Mouse (Mus musculus) embryonic facial prominence, embryonic 12.5 days (tissue): ENCODE measurements around the gene Tdrd3. TPM values are rescaled to one million over a fixed set of nuclear protein-coding genes. Genes with fewer than 3 reads are reported as not detected.
A peak's percentile ranks its signal among the peaks of the same experiment; 100 is the strongest.

Experiments
- ATAC-seq: fragments of 200-750 bp; cut with Nextera tagmentation; 2 replicates; pipeline ENCODE4 v1.8.0; 2017; ENCODE audit not compliant: insufficient number of reproducible peaks, insufficient read depth, low FRiP score, low TSS enrichment
- H3K27ac ChIP-seq: fragments of 300-500 bp; sonication (generic); 2 replicates; pipeline ENCODE4 v1.5.1; 2016; ENCODE audit warnings: mild to moderate bottlenecking
- H3K27me3 ChIP-seq: fragments of 300-500 bp; sonication (generic); 2 replicates; pipeline ENCODE4 v1.6.1; 2016; ENCODE audit warnings: mild to moderate bottlenecking, moderate library complexity
- H3K36me3 ChIP-seq: fragments of 300-500 bp; sonication (generic); 2 replicates; pipeline ENCODE4 v1.6.1; 2016; ENCODE audit warnings: mild to moderate bottlenecking
- H3K4me1 ChIP-seq: fragments of 300-500 bp; sonication (generic); 2 replicates; pipeline ENCODE4 v1.6.1; 2016
- H3K4me2 ChIP-seq: fragments of 300-500 bp; sonication (generic); replicated peaks from 2 replicates; pipeline ENCODE4 v1.6.1; 2016; ENCODE audit warnings: mild to moderate bottlenecking, moderate library complexity
- H3K4me3 ChIP-seq: fragments of 300-500 bp; sonication (generic); 2 replicates; pipeline ENCODE4 v1.5.1; 2016; ENCODE audit warnings: mild to moderate bottlenecking
- H3K9ac ChIP-seq: fragments of 300-500 bp; sonication (generic); 2 replicates; pipeline ENCODE4 v1.6.1; 2016; ENCODE audit warnings: mild to moderate bottlenecking, moderate library complexity
- H3K9me3 ChIP-seq: fragments of 300-500 bp; sonication (generic); 2 replicates; pipeline ENCODE4 v1.6.1; 2016; ENCODE audit warnings: mild to moderate bottlenecking, moderate library complexity
- WGBS: fragments of 180-500 bp; shearing (Covaris S2); methylation state at CpG from one replicate; pipeline ENCODE4 v1.1.7; 2016; 5-methylcytosine and 5-hydroxymethylcytosine counted together
- polyA plus RNA-seq: library from polyadenylated mRNA; unstranded; fragments of >200 nt; fragmentation: Nextera tagmentation; extraction: Ambion mirVana; gene quantifications from 2 replicates; pipeline ENCODE4 v1.2.1, GENCODE M21; 2016

The Tdrd3 gene
- polyA plus RNA-seq, 1 experiment from 2014 or later = 46.1 TPM

DNA sequence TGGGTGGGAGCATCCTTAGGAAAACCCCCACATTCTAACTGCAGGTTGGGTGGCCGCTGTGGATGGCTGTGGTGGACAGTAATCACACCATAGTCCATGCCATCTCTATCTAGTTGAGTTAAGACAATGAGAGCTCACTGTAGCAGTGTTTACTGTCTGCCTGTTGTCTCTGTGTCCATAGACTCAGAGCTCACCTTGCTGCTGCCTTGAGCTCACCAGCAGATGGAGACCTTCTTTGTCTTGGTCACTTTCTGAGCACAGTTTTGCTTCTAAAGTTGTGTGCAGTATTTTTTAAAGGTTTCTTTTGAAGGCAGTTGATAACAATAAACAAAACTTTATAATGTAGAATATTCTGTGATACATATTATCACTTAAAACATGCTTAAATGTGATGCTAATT, 43.3 kb downstream of the Tdrd3 start:
- H3K9me3 ChIP-seq = no peaks in the 10 kb centered on the region
- no peak overlapping the region for H3K4me2 ChIP-seq
- no peak for ATAC-seq
- no peak overlapping the region for H3K9ac ChIP-seq
- H3K27ac ChIP-seq = no peak overlapping the region
- 91% methylated on average over 1 of the region's 1 CpGs for WGBS
- H3K4me1 ChIP-seq = peaks cover 5% of the 10 kb centered on the region; the same call in 1 of the 2 replicates
- H3K27me3 ChIP-seq = no peaks in the 10 kb centered on the region
- peaks cover 5% of the 10 kb centered on the region; the same call in 1 of the 2 replicates for H3K36me3 ChIP-seq
- H3K4me3 ChIP-seq = no peak overlapping the region

GRCm38 (mm10) chr14:87461543-87461942, 45.1 kb downstream of the Tdrd3 start:
- 84% methylated on average over 12 of the region's 12 CpGs for WGBS
- ATAC-seq = no peak
- Histone ChIP-seq H3K36me3 (peaks cover 8% of the 10 kb centered on the region; the same call in 1 of the 2 replicates), H3K27ac (no peak overlapping the region), H3K27me3 (no peaks in the 10 kb centered on the region), H3K4me1 (no peaks in the 10 kb centered on the region), H3K9me3 (no peaks in the 10 kb centered on the region), H3K9ac (no peak overlapping the region), H3K4me3 (no peak overlapping the region), H3K4me2 (no peak overlapping the region)

GRCm38 (mm10) chr14:87463963-87464654, 47.7 kb downstream of the Tdrd3 start:
- H3K27ac ChIP-seq = no peak overlapping the region
- H3K4me3 ChIP-seq = no peak overlapping the region
- ATAC-seq = peak; percentile 57; the same call in 1 of the 2 replicates
- no peak overlapping the region for H3K9ac ChIP-seq
- 0 out of 2 replicates have a peak, but pooled peaks cover 3% of the 10 kb centered on the region for H3K36me3 ChIP-seq
- H3K27me3 ChIP-seq = no peaks in the 10 kb centered on the region
- no peak overlapping the region for H3K4me2 ChIP-seq
- H3K4me1 ChIP-seq = no peaks in the 10 kb centered on the region
- 18% methylated on average over 11 of the region's 11 CpGs for WGBS
- no peaks in the 10 kb centered on the region for H3K9me3 ChIP-seq

GRCm38 (mm10) chr14:87464655-87465054, 48.2 kb downstream of the Tdrd3 start:
- no peaks in the 10 kb centered on the region for H3K4me1 ChIP-seq
- no peak overlapping the region for H3K4me2 ChIP-seq
- H3K27ac ChIP-seq = no peak overlapping the region
- H3K9me3 ChIP-seq = no peaks in the 10 kb centered on the region
- no peak overlapping the region for H3K4me3 ChIP-seq
- no peak overlapping the region for H3K9ac ChIP-seq
- 0 out of 2 replicates have a peak, but pooled peaks cover 3% of the 10 kb centered on the region for H3K36me3 ChIP-seq
- ATAC-seq = no peak
- H3K27me3 ChIP-seq = no peaks in the 10 kb centered on the region

DNA sequence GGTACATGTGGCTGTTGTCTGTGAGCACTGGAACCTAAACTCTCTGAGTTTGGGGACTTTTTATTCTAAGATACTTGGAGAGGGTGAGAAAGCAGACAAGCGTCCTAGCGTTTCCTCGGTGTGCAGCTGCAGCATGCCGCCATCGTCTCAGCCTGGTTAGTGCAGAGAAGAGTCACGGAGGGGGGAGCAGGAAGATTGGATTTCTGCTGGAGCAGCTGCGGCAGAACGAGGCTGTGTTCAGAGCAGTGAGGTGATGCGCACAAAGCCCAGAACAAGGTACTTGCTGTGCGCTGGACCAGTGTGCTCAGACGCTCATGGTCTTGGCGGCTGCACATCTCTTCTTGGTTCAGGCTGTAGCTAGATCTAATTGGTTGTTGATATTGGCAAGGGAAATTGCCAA, 51.1 kb downstream of the Tdrd3 start:
- Histone ChIP-seq H3K4me3 (no peak overlapping the region), H3K9ac (no peak overlapping the region), H3K36me3 (0 out of 2 replicates have a peak, but pooled peaks cover 3% of the 10 kb centered on the region), H3K9me3 (no peaks in the 10 kb centered on the region), H3K4me2 (no peak overlapping the region), H3K27ac (no peak overlapping the region), H3K4me1 (no peaks in the 10 kb centered on the region), H3K27me3 (no peaks in the 10 kb centered on the region)
- 84% methylated on average over 12 of the region's 12 CpGs for WGBS
- ATAC-seq = no peak

- no peak for ATAC-seq
- H3K4me1 ChIP-seq = no peaks in the 10 kb centered on the region
- H3K9me3 ChIP-seq = no peaks in the 10 kb centered on the region
- no peak overlapping the region for H3K27ac ChIP-seq
- 0 out of 2 replicates have a peak, but pooled peaks cover 9% of the 10 kb centered on the region for H3K36me3 ChIP-seq
- H3K4me2 ChIP-seq = no peak overlapping the region
- no peaks in the 10 kb centered on the region for H3K27me3 ChIP-seq
- no peak overlapping the region for H3K9ac ChIP-seq
- 64% methylated on average over 1 of the region's 1 CpGs for WGBS
- H3K4me3 ChIP-seq = no peak overlapping the region
Observed at GRCm38 (mm10) chr14:87471521-87471920, 55.1 kb downstream of the Tdrd3 start.

- Histone ChIP-seq H3K9me3 (no peaks in the 10 kb centered on the region), H3K36me3 (0 out of 2 replicates have a peak, but pooled peaks cover 9% of the 10 kb centered on the region), H3K27ac (no peak overlapping the region), H3K4me2 (no peak overlapping the region), H3K9ac (no peak overlapping the region), H3K4me1 (no peaks in the 10 kb centered on the region), H3K27me3 (no peaks in the 10 kb centered on the region), H3K4me3 (no peak overlapping the region)
- 70% methylated on average over 2 of the region's 2 CpGs for WGBS
- ATAC-seq = no peak
Observed at GRCm38 (mm10) chr14:87472782-87473181, 56.3 kb downstream of the Tdrd3 start.

DNA sequence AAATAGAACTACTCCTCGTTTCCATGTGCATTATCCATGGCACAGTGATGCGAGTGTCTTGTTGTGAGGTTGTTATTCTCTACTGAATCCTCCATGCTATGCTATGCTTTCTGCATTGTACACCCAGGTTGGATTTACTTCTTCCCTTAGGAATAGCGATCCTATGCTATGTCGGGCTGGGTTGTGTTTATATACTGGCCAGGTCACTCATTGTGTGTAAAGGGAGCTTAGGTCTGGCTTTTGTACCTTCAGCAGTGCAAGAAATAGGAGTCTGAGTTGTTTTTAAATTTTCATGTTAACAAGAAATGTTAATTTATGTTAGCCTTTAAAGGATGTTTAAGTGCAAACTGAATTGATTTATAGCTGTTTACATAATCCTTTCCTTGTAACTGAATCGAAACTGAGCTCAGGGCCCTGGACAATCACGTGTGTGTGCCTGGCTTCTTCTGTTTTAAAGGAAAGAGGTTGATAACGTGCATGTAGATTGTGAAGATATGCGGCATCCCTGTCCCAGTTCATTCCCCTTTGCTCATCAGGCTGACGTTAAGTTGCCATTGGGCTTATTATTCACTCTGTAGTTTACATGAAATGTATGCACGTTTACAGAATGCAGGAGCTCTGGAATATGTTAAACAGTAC, 59.4 kb downstream of the Tdrd3 start:
- Histone ChIP-seq H3K27me3 (no peaks in the 10 kb centered on the region), H3K4me1 (no peaks in the 10 kb centered on the region), H3K36me3 (peaks cover 16% of the 10 kb centered on the region; the same call in 1 of the 2 replicates), H3K27ac (no peak overlapping the region), H3K9me3 (no peaks in the 10 kb centered on the region), H3K4me2 (no peak overlapping the region), H3K4me3 (no peak overlapping the region), H3K9ac (no peak overlapping the region)
- 79% methylated on average over 10 of the region's 10 CpGs for WGBS
- no peak for ATAC-seq

DNA sequence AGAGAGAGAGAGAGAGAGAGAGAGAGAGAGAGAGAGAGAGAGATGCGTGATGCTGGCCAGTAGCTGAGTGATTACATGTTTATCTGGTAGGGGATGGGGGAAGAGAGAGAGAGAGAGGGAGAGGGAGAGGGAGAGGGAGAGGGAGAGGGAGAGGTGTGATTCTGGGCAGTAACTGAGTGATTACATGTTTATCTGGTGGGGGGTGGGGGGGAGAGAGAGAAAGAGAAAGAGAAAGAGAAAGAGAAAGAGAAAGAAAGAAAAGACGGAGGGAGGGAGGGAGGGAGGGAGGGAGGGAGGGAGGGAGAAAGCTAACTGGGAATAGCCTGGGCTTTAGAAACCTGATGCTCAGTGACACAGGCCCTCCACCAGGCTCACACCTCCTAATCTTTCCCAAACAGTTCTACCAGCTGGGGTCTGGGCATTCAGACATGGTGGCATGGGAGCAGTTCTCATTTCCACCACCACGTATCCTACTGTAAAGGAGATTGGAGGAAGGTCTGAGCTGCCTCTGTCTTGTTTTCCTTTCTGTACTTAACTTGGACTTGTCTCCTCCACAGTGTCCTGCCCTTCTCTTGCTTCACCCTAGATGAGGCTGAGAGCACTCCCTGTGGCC, 62.0 kb downstream of the Tdrd3 start:
- ATAC-seq = no peak
- no peak overlapping the region for H3K27ac ChIP-seq
- no peak overlapping the region for H3K4me3 ChIP-seq
- 74% methylated on average over 2 of the region's 3 CpGs for WGBS
- no peaks in the 10 kb centered on the region for H3K27me3 ChIP-seq
- H3K4me2 ChIP-seq = no peak overlapping the region
- no peak overlapping the region for H3K9ac ChIP-seq
- peaks cover 18% of the 10 kb centered on the region; the same call in 1 of the 2 replicates for H3K36me3 ChIP-seq
- no peaks in the 10 kb centered on the region for H3K9me3 ChIP-seq
- H3K4me1 ChIP-seq = no peaks in the 10 kb centered on the region

DNA sequence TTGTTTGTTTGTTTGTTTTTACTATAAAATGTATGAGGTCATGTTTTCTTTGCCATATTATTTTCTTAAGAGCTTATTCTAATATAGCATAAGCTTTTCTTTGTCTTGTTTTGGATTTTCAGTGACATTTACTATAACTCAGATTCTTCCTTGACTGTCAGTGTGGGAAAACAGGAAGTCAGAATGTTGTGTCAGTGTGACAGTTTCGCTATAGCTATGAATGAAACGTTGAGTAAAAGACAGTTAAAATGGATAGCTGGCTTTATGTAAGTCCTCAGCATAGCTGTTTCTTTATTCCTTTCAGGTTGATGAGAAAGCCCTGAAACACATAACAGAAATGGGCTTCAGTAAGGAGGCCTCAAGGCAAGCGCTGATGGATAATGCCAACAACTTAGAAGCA, 69.4 kb downstream of the Tdrd3 start:
- H3K27ac ChIP-seq = no peak overlapping the region
- 88% methylated on average over 3 of the region's 3 CpGs for WGBS
- H3K27me3 ChIP-seq = no peaks in the 10 kb centered on the region
- peaks cover 24% of the 10 kb centered on the region for H3K36me3 ChIP-seq
- H3K4me2 ChIP-seq = no peak overlapping the region
- no peaks in the 10 kb centered on the region for H3K4me1 ChIP-seq
- no peak overlapping the region for H3K4me3 ChIP-seq
- ATAC-seq = no peak
- no peaks in the 10 kb centered on the region for H3K9me3 ChIP-seq
- H3K9ac ChIP-seq = no peak overlapping the region

DNA sequence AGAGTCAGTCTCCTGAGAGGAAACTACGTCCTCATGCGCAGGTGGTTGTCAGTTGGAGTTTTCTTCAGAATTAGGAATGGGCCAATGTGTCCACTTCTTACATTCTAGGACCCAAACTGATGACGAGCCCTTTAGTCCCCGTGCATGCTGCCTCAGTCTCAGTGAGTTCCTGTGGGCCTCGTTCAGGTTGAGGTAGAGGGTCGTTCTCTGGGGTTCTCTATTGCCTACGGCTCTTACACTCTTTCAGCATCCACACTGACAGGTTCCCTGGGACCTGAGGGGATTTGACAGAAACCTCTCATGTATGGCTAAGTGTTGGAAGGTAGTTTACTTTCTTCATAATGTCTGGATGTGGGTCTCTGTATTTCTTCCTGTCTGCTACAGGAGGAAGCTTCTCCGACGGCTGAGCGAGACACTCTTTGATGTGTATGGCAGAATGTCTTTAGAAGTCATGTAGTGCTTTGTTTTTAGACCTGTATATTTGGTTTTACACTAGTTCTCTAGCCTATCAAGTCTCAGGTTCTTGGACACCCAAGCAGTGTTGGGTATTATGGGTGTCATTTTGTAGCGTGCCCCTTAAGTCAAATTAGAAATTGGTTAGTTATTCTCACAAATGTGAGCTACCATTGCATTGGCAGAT, 81.6 kb downstream of the Tdrd3 start:
- Histone ChIP-seq H3K36me3 (0 out of 2 replicates have a peak, but pooled peaks cover 3% of the 10 kb centered on the region), H3K27me3 (no peaks in the 10 kb centered on the region), H3K4me3 (no peak overlapping the region), H3K9ac (no peak overlapping the region), H3K4me2 (no peak overlapping the region), H3K4me1 (no peaks in the 10 kb centered on the region), H3K27ac (no peak overlapping the region), H3K9me3 (no peaks in the 10 kb centered on the region)
- no peak for ATAC-seq
- 95% methylated on average over 11 of the region's 11 CpGs for WGBS
